Mouse (Mus musculus) mammary gland, adult 2 months (tissue): ENCODE data around the gene Olfr305. TPM values are rescaled to one million over a fixed set of nuclear protein-coding genes. Genes with fewer than 3 reads are reported as not detected.

Experiments
- polyA plus RNA-seq: library from polyadenylated mRNA; depleted of rRNA; stranded (reverse); fragments of >200 nt; gene quantifications from 2 replicates; pipeline ENCODE4 v1.2.3, GENCODE M21; 2012; ENCODE audit warnings: low replicate concordance; rRNA removed

Olfr305 gene
- polyA plus RNA-seq: not detected in 2 replicates

GRCm38 (mm10) chr7:86366828-86367227 is at the start of gene Olfr305:
TSS of gene Olfr305 (minus strand) at chr7:86366928.

GRCm38 (mm10) chr7:86403546-86403945 is 36.8 kb upstream of the Olfr305 start, which contains the start of gene Olfr301:
TSS of gene Olfr301 (plus strand) at chr7:86403846.

DNA sequence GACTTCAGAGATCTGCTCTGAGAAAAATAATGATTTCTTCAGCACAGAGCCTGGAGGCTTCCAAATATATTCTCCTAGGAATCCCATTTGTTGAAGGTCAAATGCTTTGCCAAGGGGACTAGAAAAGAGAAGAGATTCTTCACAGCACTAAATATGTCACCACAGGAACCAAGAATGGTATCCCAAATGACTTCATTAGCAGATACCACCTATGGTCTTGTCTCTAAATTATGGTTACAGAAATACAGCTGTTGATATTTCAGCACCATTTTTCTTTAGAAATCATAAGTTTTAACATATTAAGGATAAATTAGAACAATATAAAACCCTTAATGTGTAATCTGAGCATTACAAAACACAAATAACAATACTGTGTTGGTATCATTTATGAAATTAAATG is 31.0 kb upstream of the Olfr305 start, which contains the start of gene Olfr303:
Gene Olfr303 (minus strand): TSS at position 101 of the 400 bp plus-strand sequence.

DNA sequence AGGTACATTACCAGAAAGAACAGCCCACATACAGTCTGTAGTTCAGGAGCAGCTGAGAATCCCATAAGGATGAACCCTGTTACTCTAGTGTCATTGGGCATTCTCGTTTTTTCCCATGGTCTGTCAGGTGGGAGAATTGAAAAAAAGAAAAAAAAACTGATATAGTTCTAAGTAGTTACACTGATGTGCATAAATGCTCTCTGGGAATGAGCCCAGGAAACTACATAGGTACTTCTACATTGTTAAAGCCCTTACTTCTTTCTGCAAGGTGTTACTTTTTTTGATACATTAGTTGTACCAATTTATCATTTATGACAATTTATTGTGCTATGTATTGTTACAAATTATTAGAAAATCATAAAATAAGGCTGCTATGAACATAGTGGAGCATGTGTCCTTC is 19.8 kb upstream of the Olfr305 start, which contains the start of gene Olfr304:
Gene Olfr304 (minus strand): TSS at position 101 of the 400 bp plus-strand sequence.

GRCm38 (mm10) chr7:86337486-86337885 is 29.2 kb downstream of the Olfr305 start, which contains the start of gene Olfr307:
TSS of gene Olfr307 (minus strand) at chr7:86337586.

GRCm38 (mm10) chr7:86325530-86325929 is 41.2 kb downstream of the Olfr305 start, which contains the start of gene Olfr308:
TSS of gene Olfr308 (minus strand) at chr7:86325630.

DNA sequence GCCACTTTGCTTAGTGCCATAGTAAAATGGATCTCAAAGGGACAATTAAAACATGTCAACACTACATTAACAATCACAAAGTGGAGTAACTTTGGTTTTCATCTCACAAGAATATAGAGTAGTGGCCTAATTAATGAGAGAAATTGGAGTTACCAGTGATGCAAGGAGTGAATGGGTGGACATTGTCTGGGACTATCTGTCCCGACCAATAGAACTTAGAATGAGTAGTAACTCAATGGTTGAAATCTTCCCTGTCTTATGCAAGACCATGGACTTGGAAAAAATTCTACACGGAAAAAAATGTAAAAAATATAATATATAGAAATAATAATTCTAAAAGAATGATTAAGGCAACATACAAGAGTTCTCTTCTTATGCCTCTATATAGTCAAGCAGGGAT is 53.1 kb downstream of the Olfr305 start, which contains the start of gene Olfr309:
Gene Olfr309 (minus strand): TSS at position 101 of the 400 bp plus-strand sequence.

Other genes starting within 250 kb of the Olfr305 start
- not detected in 2 replicates for gene Vmn2r75, start 195.2 kb downstream of the Olfr305 start, polyA plus RNA-seq
- gene Vmn2r76, start 120.6 kb downstream of the Olfr305 start, polyA plus RNA-seq: not detected in 2 replicates
- not detected in 2 replicates for gene Olfr310, start 89.8 kb downstream of the Olfr305 start, polyA plus RNA-seq
- not detected in 2 replicates for gene Olfr309, start 53.2 kb downstream of the Olfr305 start, polyA plus RNA-seq
- not detected in 2 replicates for gene Olfr308, start 41.3 kb downstream of the Olfr305 start, polyA plus RNA-seq
- gene Olfr307, start 29.3 kb downstream of the Olfr305 start, polyA plus RNA-seq: not detected in 2 replicates
- not detected in 2 replicates for gene Olfr304, start 19.7 kb upstream of the Olfr305 start, polyA plus RNA-seq
- gene Olfr303, start 30.9 kb upstream of the Olfr305 start, polyA plus RNA-seq: not detected in 2 replicates
- not detected in 2 replicates for gene Olfr301, start 36.9 kb upstream of the Olfr305 start, polyA plus RNA-seq
- not detected in 2 replicates for gene Olfr299, start 93.0 kb upstream of the Olfr305 start, polyA plus RNA-seq
- not detected in 2 replicates for gene Olfr298, start 125.6 kb upstream of the Olfr305 start, polyA plus RNA-seq
- gene Olfr297, start 153.0 kb upstream of the Olfr305 start, polyA plus RNA-seq: not detected in 2 replicates
- gene Olfr295, start 216.9 kb upstream of the Olfr305 start, polyA plus RNA-seq: not detected in 2 replicates
- not detected in 2 replicates for gene Olfr294, start 249.7 kb upstream of the Olfr305 start, polyA plus RNA-seq